Mouse (Mus musculus): ENCODE results near the gene Tceanc2.

The Tceanc2 gene

GRCm38 (mm10) chr4:107177506-107177905 lies 1.4 kb downstream of the Tceanc2 start:
- no peak for DNase-seq

- no peak for DNase-seq
Measured at GRCm38 (mm10) chr4:107167798-107168197, 11.1 kb downstream of the Tceanc2 start.

DNA sequence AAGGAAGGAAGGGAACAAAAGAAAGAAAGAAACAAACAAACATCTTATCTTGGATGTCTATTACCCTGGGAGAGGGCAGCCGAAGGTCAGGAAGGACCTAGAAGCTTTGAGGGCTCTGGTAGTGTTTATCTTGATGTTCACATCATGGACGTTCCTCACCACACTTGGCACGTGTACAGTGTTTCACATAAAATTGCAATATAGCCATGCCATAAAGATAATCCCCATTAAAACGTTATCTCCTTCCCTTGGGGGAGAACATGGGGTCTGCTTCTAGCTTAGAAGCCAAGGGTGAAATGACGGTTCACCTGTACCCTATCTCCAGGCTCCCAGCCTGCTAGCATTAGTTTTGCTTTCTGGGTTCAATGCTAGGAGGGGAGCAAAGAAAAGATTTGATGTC lies 12.2 kb downstream of the Tceanc2 start:
- no peak for DNase-seq

- DNase-seq, result peak; percentile 77
Measured at GRCm38 (mm10) chr4:107163756-107164587, 14.9 kb downstream of the Tceanc2 start.

GRCm38 (mm10) chr4:107163341-107163740 lies 15.6 kb downstream of the Tceanc2 start:
- no peak for DNase-seq

DNA sequence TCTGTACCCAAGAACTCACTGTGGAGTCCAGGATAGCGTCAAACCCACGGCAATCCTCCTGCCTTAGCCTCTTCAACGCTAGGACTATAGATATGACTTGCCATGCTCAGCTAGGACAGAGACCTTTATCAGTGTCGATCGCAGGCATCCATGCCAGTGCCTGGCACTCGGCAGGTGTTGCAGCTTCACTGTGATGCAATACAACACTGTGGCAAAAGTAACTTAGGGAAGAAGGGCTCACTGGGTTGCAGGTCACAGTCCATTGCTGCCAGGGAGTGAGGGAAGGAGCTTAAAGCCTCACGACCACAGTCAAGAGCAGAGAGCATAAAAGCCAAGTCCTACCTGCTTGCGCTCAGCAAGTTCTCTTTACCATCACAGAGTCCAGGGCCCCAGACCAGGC lies 18.7 kb downstream of the Tceanc2 start:
- DNase-seq, result no peak

GRCm38 (mm10) chr4:107159166-107159773 lies 19.6 kb downstream of the Tceanc2 start:
- no peak for DNase-seq

GRCm38 (mm10) chr4:107156983-107157401 lies 21.9 kb downstream of the Tceanc2 start:
- DNase-seq, result no peak

- DNase-seq, result no peak
Measured at GRCm38 (mm10) chr4:107152571-107152970, 26.3 kb downstream of the Tceanc2 start.

DNA sequence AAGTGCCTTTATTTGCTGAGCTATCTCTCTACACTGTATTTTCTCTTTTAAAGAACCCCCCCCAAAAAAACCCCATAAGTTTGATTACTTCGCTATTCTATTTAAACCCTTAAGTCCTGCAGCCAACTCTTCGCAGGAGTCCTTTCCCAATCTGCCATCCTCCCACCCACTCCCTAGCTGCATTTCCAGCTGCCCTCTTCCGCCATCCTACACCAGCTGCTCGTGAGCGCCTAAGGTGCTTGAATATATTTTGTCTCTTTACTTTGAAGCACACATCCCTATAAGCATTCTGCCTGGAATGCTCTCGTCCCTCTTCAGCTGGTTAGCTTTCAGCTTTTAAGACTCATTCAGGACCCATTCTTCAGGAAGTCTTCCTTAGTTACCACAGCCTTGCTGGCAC lies 27.9 kb downstream of the Tceanc2 start:
- no peak for DNase-seq

GRCm38 (mm10) chr4:107143511-107143910 lies 35.4 kb downstream of the Tceanc2 start:
- DNase-seq, result no peak

DNA sequence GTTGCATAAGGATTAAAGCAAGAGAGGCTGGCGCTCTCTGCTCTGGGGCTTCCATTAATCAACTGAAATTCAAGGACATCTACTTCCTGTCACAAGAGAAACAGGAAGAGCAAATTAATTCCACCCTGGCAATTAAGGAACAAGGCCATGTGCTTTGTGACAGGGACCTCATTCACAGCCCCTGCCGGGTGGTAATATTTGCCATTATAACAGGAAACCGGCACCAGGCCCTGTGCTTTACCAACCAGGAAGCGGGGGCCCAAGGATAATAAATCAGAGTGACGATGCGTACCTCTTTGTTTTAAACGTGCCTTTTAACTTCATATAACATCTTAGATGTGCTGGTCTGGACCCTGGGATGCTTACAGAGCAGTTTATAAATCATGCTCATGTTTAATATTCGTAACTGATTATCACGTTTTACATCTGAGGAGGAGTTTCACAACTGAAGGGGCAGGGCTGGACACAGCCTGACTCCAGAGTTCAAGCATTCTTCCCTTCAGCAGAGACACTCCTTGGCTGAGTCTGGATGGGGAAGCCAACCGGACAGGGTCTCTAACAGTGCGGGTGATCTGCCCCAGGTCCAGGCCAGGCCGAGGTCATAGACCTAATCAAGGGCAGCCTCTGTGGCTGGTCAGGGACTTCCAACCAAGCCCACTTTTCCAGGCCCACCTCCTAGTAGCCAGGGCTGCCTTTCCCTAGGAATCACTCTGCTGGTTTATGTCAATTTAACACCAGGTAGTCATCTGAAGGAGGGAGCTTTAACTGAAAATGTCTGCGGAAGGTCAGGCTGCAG lies 38.9 kb downstream of the Tceanc2 start:
- DNase-seq, result no peak

- DNase-seq, result no peak
Measured at GRCm38 (mm10) chr4:107138948-107139835, 39.7 kb downstream of the Tceanc2 start.

DNA sequence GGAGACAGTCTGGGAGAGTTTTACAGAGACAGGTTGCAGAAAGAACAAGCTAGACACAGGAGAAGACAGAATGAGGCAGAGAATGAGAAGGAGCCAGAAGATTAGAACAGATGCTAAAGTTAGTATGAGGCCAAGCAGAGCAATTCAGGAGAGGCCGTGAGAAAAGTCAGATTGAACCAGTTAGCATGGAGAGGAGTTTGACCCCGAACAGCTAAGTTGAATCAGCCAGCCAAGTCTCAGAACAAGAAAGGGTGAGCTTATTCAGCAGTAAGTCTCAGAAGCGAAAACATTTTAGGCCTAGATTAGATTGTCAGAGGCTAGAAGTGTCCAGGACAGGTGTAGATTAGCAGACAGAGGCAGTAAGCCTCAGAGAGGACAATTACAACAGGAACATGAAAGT lies 42.4 kb downstream of the Tceanc2 start:
- DNase-seq, result no peak

GRCm38 (mm10) chr4:107135663-107136062 lies 43.3 kb downstream of the Tceanc2 start:
- no peak for DNase-seq

DNA sequence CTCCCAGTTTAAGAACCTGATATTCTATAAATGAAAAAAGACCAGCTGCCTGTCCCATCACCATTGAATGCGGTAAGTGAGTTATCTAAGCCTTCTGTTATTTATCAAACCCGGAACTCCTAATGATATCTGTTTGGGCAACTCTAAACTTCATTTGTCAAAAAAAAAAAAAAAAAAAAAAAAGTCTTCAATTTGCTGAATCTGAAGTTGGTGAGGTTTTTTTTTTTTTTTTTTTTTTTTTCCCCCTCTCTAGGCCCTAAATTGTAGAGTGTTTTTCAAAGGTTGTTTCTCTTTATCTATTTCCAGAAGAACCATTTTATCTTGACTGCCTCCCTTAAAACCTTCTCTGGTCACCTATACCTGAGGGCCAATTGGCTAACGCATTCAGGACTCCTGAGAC lies 44.0 kb downstream of the Tceanc2 start:
- DNase-seq, result no peak

- DNase-seq, result peak; percentile 73
Measured at GRCm38 (mm10) chr4:107130534-107130933, 48.4 kb downstream of the Tceanc2 start.

- DNase-seq, result no peak
Measured at GRCm38 (mm10) chr4:107129373-107129772, 49.5 kb downstream of the Tceanc2 start.

DNA sequence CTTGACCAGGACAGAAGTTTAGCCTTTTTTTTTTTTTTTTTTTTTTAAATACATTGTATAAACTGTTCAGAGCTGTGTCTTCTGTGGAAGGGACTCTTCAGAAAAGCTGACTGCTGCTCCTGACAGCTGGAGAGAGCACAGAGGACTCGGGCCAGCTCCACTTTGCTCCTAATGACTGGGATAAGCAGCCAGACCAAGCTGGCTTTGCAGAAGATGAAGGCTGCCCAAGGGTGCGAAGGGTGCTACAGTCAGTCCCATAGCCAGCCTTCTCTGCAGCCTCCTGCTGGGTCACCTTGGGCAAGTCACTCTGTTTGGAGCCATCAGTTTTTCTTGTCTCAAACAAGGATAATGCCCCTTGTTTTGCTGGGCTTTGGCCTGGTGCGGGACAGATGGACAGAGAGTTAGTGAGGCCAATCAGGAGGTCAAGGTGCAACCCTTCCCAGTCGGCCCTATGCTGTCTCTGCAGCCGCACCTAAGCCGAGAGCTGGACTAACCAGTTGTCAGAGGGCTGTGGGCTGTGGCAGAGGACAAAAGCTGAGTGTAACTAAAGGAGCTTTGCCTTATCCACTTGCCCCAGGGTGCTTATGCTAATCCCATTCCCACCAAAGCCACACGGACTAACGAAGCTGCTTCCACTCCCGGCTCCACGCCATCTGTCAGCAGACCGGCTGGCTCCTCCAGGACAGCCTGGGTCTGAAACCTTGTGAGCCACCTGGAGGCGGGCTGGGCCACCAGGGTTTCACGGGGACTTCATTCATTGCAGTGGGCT lies 50.8 kb downstream of the Tceanc2 start:
- no peak for DNase-seq

GRCm38 (mm10) chr4:107126891-107127524 lies 51.9 kb downstream of the Tceanc2 start:
- DNase-seq, result no peak

GRCm38 (mm10) chr4:107126389-107126788 lies 52.5 kb downstream of the Tceanc2 start:
- no peak for DNase-seq

Measured in thymus, postnatal 14 days (tissue).